Mouse (Mus musculus) gastrocnemius, adult 18-20 months (tissue): ENCODE data around the gene Eif4enif1. TPM values are rescaled to one million over a fixed set of nuclear protein-coding genes. Genes with fewer than 3 reads are reported as not detected.

Experiments used
- DNase-seq: peaks from one replicate; pipeline ENCODE4 v3.0.0; 2021; ENCODE audit warnings: low spot score
- total RNA-seq, 2 experiments: library from RNA; stranded (reverse); gene quantifications; 2 replicates each; pipeline ENCODE4 v1.2.3; 2021

Eif4enif1 gene
- total RNA-seq, 2 experiments from 2014 or later = 32.9 to 38.2 TPM

- DNase-seq = peak; percentile 93
These were observed 64.0 kb downstream of the Eif4enif1 start, which contains the start of gene Drg1 for GRCm38 (mm10) chr11:3266079-3266685. TSS of gene Drg1 (minus strand) at chr11:3266415.

- no peak for DNase-seq
These were observed 64.9 kb downstream of the Eif4enif1 start for GRCm38 (mm10) chr11:3267133-3267532.

GRCm38 (mm10) chr11:3269241-3269640 is 67.0 kb downstream of the Eif4enif1 start:
- DNase-seq = no peak

GRCm38 (mm10) chr11:3278351-3278750 is 76.2 kb downstream of the Eif4enif1 start:
- no peak for DNase-seq

- no peak for DNase-seq
These were observed 77.5 kb downstream of the Eif4enif1 start for GRCm38 (mm10) chr11:3279729-3280128.

GRCm38 (mm10) chr11:3282887-3283286 is 80.7 kb downstream of the Eif4enif1 start:
- no peak for DNase-seq

- DNase-seq = no peak
These were observed 81.5 kb downstream of the Eif4enif1 start for GRCm38 (mm10) chr11:3283645-3284044.

- DNase-seq = no peak
These were observed 83.7 kb downstream of the Eif4enif1 start for GRCm38 (mm10) chr11:3285940-3286339.

GRCm38 (mm10) chr11:3287131-3287530 is 84.9 kb downstream of the Eif4enif1 start:
- no peak for DNase-seq

- no peak for DNase-seq
These were observed 85.7 kb downstream of the Eif4enif1 start for GRCm38 (mm10) chr11:3287921-3288320.

- DNase-seq = no peak
These were observed 86.5 kb downstream of the Eif4enif1 start, which contains the start of gene Patz1 for GRCm38 (mm10) chr11:3288521-3289301. TSS of gene Patz1 (plus strand) at chr11:3288874.

GRCm38 (mm10) chr11:3289302-3289802 is 87.2 kb downstream of the Eif4enif1 start:
- peak; percentile 58 for DNase-seq

- DNase-seq = peak; percentile 77
These were observed 87.8 kb downstream of the Eif4enif1 start for GRCm38 (mm10) chr11:3289803-3290639.

- no peak for DNase-seq
These were observed 88.6 kb downstream of the Eif4enif1 start for GRCm38 (mm10) chr11:3290640-3291310.

- no peak for DNase-seq
These were observed 89.3 kb downstream of the Eif4enif1 start for GRCm38 (mm10) chr11:3291311-3292061.

GRCm38 (mm10) chr11:3292062-3292421 is 89.8 kb downstream of the Eif4enif1 start:
- DNase-seq = peak; percentile 43

GRCm38 (mm10) chr11:3292711-3293249 is 90.6 kb downstream of the Eif4enif1 start:
- DNase-seq = no peak

GRCm38 (mm10) chr11:3293361-3293760 is 91.2 kb downstream of the Eif4enif1 start:
- no peak for DNase-seq
